26 mouse cellular contexts compared by ENCODE assay signal in genomic region chr5:100886331-100886988, GRCm38 (mm10). TPM values are rescaled to one million over a fixed set of nuclear protein-coding genes. Genes with fewer than 3 reads are reported as not detected.
DNase-seq lines count a peak whose midpoint lies in the region; ATAC-seq lines count a peak whose summit lies in the region.
"Had no signal": no experiment of that assay in that cellular context is flagged by ENCODE, and none has a peak within 500 bp of the region (broad histone marks: within the 10 kb centered on the region; RNA-seq: fewer than 3 reads in every experiment).

No protein-coding gene starts in this region.

- no peak overlapping the region for H3K4me2 ChIP-seq in liver, embryonic 12.5 days
- H3K4me2 ChIP-seq: embryonic facial prominence, embryonic 12.5 days; heart, embryonic 15.5 days; hindbrain, embryonic 14.5 days; intestine, embryonic 15.5 days; limb, embryonic 12.5 days; liver, embryonic 13.5 days; stomach, embryonic 15.5 days had no signal

- no peaks in the 10 kb centered on the region for H3K36me3 ChIP-seq in liver, embryonic 12.5 days
- H3K36me3 ChIP-seq: embryonic facial prominence, embryonic 12.5 days; intestine, embryonic 15.5 days; limb, embryonic 12.5 days; liver, embryonic 13.5 days; stomach, embryonic 15.5 days had no signal

- H3K9me3 ChIP-seq in liver, embryonic 12.5 days (replicated peaks) = no peaks in the 10 kb centered on the region
- H3K9me3 ChIP-seq: embryonic facial prominence, embryonic 12.5 days; heart, embryonic 15.5 days; intestine, embryonic 15.5 days; limb, embryonic 12.5 days; liver, embryonic 13.5 days; stomach, embryonic 15.5 days had no signal

- DNase-seq in 416B (ENCODE audit: low read depth) = peak; percentile 79
- DNase-seq in MN1 (ENCODE audit: low spot score) = peak; percentile 9
- no peak for DNase-seq in kidney, adult 18-20 months
- DNase-seq: adrenal gland, postnatal 36 days; cerebellum, adult 18-20 months; cerebellum, postnatal 14 days; gastrocnemius, adult 2 months; heart, postnatal 36 days; kidney, postnatal 25 days; liver, embryonic 13.5 days; lung, adult 2 months; right cerebral cortex, adult 18-20 months; thymus, postnatal 4 days had no signal

- WGBS in liver, embryonic 12.5 days (ENCODE audit: insufficient replicate concordance) = 41% methylated on average over 7 of the region's 7 CpGs

- no peak overlapping the region for H3K9ac ChIP-seq in liver, embryonic 12.5 days
- H3K9ac ChIP-seq: embryonic facial prominence, embryonic 12.5 days; heart, embryonic 15.5 days; hindbrain, embryonic 14.5 days; intestine, embryonic 15.5 days; limb, embryonic 12.5 days; liver, embryonic 13.5 days; stomach, embryonic 15.5 days had no signal

- H3K4me3 ChIP-seq in liver, embryonic 12.5 days = no peak overlapping the region
- H3K4me3 ChIP-seq: embryonic facial prominence, embryonic 12.5 days; gastrocnemius, adult 2 months; heart, embryonic 15.5 days; intestine, embryonic 15.5 days; limb, embryonic 12.5 days; liver, embryonic 13.5 days; myocyte; stomach, embryonic 15.5 days had no signal

- H3K4me1 ChIP-seq in liver, embryonic 12.5 days = no peaks in the 10 kb centered on the region
- H3K4me1 ChIP-seq: embryonic facial prominence, embryonic 12.5 days; intestine, embryonic 15.5 days; liver, embryonic 13.5 days; stomach, embryonic 15.5 days had no signal

- no peak overlapping the region for H3K27ac ChIP-seq in liver, embryonic 12.5 days
- H3K27ac ChIP-seq: embryonic facial prominence, embryonic 12.5 days; gastrocnemius, adult 2 months; heart, embryonic 15.5 days; hindbrain, embryonic 14.5 days; intestine, embryonic 15.5 days; limb, embryonic 12.5 days; liver, embryonic 13.5 days; stomach, embryonic 15.5 days had no signal

- no peaks in the 10 kb centered on the region for H3K27me3 ChIP-seq in liver, embryonic 12.5 days (replicated peaks)
- H3K27me3 ChIP-seq: embryonic facial prominence, embryonic 12.5 days; heart, embryonic 15.5 days; intestine, embryonic 15.5 days; limb, embryonic 12.5 days; liver, embryonic 13.5 days; Patski; stomach, embryonic 15.5 days had no signal

- ATAC-seq in common myeloid progenitor, adult 5-6 weeks (replicated peaks; ENCODE audit: low read depth, poor library complexity, severe bottlenecking) = peak; percentile 89
- ATAC-seq in hematopoietic stem cell, adult 5-6 weeks (replicated peaks in 1 of 2; ENCODE audit: insufficient read depth in 1 of 2, low FRiP score in 2 of 2, low TSS enrichment in 1 of 2, low read depth in 1 of 2, poor library complexity in 2 of 2, severe bottlenecking in 2 of 2) = peak; percentile 74 to 75
- ATAC-seq in activated CD4-positive, CD25-positive, alpha-beta regulatory T cell, adult 4 months = no peak
- ATAC-seq in liver, embryonic 12.5 days = no peak
- ATAC-seq: intestine, embryonic 15.5 days; midbrain, embryonic 16.5 days; Patski had no signal

RNA-seq across cellular contexts. Expression of gene Gpat3, which starts 40.9 kb away (rescaled TPM):
- not detected in 2 replicates for total RNA-seq in common myeloid progenitor, adult 5-6 weeks (2017)
- 0.81 and 0.94 TPM in 2 replicates for total RNA-seq in hematopoietic stem cell, adult 5-6 weeks (2017)
- polyA plus RNA-seq in activated CD4-positive, CD25-positive, alpha-beta regulatory T cell, adult 4 months (2017; shearing (Covaris generic)) = 1 to 10 TPM in 1 of 2 experiments, under 1 TPM in 1; 0.37 to 1.0 TPM
- polyA plus RNA-seq in liver, embryonic 12.5 days (2016; fragmentation: Nextera tagmentation; extraction: Ambion mirVana) = 0.75 and 0.93 TPM in 2 replicates

Comparison
In these comparisons a context has a peak if more than half of its experiments do, and no peak if none do; other contexts are left out.
1. ATAC-seq: peak in common myeloid progenitor, adult 5-6 weeks (single experiment) and hematopoietic stem cell, adult 5-6 weeks (2 of 2); none in activated CD4-positive, CD25-positive, alpha-beta regulatory T cell, adult 4 months (single experiment) and liver, embryonic 12.5 days (single experiment).